Mouse (Mus musculus): ENCODE data around the gene Gm28372.

DNA sequence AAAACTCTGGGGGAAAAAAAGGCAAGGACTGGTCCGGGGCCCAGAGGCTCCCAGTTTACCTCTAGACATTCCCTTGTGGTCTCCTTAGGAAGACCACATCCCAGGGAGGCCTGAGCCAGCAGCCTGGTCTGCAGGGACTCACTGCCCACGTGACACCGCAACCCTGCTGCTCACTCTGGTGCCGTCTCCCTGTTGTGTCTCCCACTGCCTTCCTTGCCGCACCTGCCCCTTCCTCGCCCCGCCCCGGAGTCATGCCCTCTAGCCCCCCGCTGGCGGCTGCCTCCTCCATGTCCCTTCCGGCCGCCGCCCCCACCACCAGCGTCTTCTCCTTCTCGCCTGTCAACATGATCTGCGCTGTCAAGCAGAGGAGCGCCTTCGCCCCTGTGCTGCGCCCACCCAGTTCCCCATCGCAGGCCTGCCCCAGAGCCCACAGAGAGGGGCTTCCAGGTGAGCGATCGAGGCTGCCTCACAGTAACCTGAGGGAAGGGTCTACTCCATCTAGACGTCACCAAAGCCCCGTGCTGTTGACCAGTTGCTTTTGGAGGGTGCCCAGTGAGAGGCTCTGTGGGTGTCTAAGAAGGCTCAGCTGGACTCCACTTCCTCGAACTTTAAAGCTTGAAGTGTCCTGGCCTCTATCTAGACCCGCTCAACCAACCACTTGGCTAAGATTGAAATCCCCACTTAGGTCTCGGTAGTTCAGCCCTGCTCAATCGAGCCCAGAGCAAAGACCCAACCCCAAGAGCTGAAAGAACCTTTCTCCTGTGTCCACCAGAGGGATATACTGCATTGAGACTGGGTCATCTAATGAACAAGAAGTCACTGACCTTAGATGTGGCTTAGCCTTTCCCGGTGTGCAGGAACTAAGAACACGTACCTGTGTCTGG, 39.6 kb upstream of the Gm28372 start:
- no peak for TF ChIP-seq CTCF (IDR thresholded peaks at IDR 0.05)
- no peak for TF ChIP-seq POLR2A (IDR thresholded peaks at IDR 0.05; ENCODE audit: insufficient read depth, low read depth, low read length)
- TF ChIP-seq EP300 (IDR thresholded peaks at IDR 0.05; ENCODE audit: insufficient read depth, low read depth, low read length) = no peak

Data from heart, adult 2 months (tissue).